Mouse (Mus musculus): ENCODE measurements around the gene Olfr339.

DNA sequence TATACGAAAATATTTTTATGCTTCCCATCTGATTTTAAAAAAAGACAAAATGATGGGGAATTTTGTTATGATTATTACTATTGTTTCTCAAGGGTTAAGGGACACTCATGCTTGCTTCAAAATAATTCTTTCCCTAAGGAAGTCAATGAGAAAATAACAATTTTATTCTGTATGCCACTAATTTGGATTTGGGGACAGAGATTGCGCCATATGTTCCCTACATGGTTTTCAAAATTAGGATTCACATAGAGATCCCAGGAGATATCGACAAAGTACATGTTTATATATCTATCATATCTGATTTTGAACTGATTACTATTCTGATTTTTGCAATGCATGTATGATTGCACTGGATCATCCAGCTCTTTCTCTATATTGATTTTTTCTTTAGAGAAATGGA, at the start of gene Olfr339:
- no peak for TF ChIP-seq CTCF (IDR thresholded peaks at IDR 0.05; ENCODE audit: low read depth)
- TF ChIP-seq EP300 (IDR thresholded peaks at IDR 0.05; ENCODE audit: low read depth) = no peak

Measured in liver, postnatal 0 days (tissue).